Mouse (Mus musculus) megakaryocyte, embryonic 14.5 days (primary cell): Measurements from ENCODE around the gene Ndufa1.

ENCODE experiments used
- FLI1 ChIP-seq: IDR thresholded peaks from 2 replicates; pipeline ENCODE4 v1.6.1; 2012; ENCODE audit warnings: low read length, inconsistent platforms, mixed read lengths
- GATA1 ChIP-seq: IDR thresholded peaks from 3 replicates; pipeline ENCODE4 v1.6.1; 2012; ENCODE audit warnings: mixed read lengths, low read length, inconsistent platforms, borderline replicate concordance

DNA sequence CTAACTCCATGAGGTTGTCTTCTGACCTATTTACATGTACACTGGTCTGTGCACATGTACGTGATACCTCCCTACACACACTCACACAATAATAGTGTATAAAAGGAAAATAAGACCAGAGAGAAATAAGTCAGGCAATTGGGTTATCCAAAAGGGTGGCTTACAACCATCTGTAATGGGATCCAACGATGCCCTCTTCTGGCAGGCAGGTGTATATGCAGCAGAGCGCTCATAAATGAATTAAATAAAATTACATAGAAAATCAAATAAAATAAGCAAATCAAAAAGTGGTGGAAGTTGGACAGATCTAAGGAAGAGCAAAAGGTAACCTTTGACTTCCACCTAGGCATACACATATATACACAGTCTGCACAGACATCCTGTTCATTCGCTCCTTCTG, 33.1 kb downstream of the Ndufa1 start:
- TF ChIP-seq GATA1 (no peak), FLI1 (no peak)
